Mouse (Mus musculus) E14TG2a.4 (cell line): ENCODE measurements at regions not wholly inside any gene's neighbourhood (a gene's known extent, or its start where the extent isn't known, plus 50 kb on each side); places are given as distances from the start of the nearest gene placed in this dataset.
"Not testable (repeated sequence)": the region's sequence is repeated elsewhere in the genome, so short reads cannot be mapped to it uniquely, and the experiment has no call there.

Experiments used
- H3K27me3 ChIP-seq: 2 replicates; pipeline ENCODE4 v1.6.1; 2014; ENCODE audit warnings: low read length, control low read depth; ENCODE audit not compliant: insufficient read depth
- H3K36me3 ChIP-seq: 2 replicates; pipeline ENCODE4 v1.6.1; 2014; ENCODE audit warnings: low read length, control low read depth; ENCODE audit not compliant: insufficient read depth
- H3K4me1 ChIP-seq: replicated peaks from 2 replicates; pipeline ENCODE4 v1.6.1; 2014; ENCODE audit warnings: low read depth, low read length, control low read depth
- H3K4me3 ChIP-seq: replicated peaks from 2 replicates; pipeline ENCODE4 v1.5.1; 2014; ENCODE audit warnings: mild to moderate bottlenecking, low read length
- H3K9me3 ChIP-seq: 2 replicates; pipeline ENCODE4 v1.6.1; 2014; ENCODE audit warnings: low read length, control low read depth
- CTCF ChIP-seq: conservative IDR thresholded peaks from 2 replicates; pipeline ENCODE4 v1.5.1; 2014; ENCODE audit warnings: low read length
- NANOG ChIP-seq: IDR thresholded peaks from 2 replicates; pipeline ENCODE4 v1.6.1; 2014; ENCODE audit warnings: borderline replicate concordance, low read length, mixed read lengths
- POU5F1 ChIP-seq: IDR thresholded peaks from 2 replicates; pipeline ENCODE4 v1.6.1; 2014; ENCODE audit warnings: low read length, borderline replicate concordance

GRCm38 (mm10) chr5:28771796-28772195, 304.7 kb upstream of the Shh start:
- no peak for TF ChIP-seq POU5F1
- no peak for TF ChIP-seq NANOG
- Histone ChIP-seq H3K36me3 (no peaks in the 10 kb centered on the region), H3K27me3 (no peaks in the 10 kb centered on the region), H3K4me1 (no peaks in the 10 kb centered on the region), H3K4me3 (no peak overlapping the region), H3K9me3 (no peaks in the 10 kb centered on the region)

DNA sequence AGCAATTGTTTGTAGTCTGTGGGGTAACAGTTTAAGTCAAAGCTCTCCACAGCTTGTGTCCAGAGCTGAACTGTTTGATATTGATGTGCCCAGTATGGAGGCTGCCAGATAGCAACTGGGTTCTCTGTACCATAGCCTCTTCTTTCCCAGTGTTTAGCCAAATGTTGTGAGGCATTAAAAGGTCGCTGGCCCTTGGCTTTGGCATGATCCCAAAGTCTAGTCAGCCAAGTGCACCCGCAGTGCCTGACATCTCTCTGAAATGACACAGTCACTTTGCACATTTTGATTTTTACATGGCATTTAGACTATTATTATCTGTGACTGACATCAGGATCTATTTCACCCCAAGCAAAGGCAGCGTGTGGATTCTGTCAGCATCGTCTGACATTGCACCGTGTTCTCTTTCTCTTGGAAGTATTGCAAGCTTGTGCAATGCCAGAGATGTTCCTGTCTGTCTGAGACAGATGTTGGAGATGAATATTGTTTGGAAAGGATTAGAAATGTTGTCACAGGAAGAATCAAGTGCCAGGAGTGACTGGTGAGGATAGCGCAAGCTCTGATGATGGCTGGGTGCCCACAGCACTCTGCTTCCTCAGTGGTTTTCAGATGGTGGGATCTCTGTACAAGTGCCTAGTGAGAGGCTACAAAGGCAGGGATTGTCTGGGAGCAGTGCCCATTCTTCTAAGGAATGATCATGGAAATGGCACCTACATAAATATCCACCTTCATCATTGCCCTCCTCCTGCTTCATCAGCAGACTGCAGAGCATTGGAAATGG, 289.3 kb upstream of the Shh start:
- TF ChIP-seq NANOG (no peak), CTCF (no peak), POU5F1 (no peak)
- Histone ChIP-seq H3K36me3 (no peaks in the 10 kb centered on the region), H3K4me3 (no peak overlapping the region), H3K4me1 (0 out of 2 replicates have a peak, but pooled peaks cover 2% of the 10 kb centered on the region), H3K27me3 (peaks cover 7% of the 10 kb centered on the region; the same call in 1 of the 2 replicates), H3K9me3 (peaks cover 16% of the 10 kb centered on the region)

DNA sequence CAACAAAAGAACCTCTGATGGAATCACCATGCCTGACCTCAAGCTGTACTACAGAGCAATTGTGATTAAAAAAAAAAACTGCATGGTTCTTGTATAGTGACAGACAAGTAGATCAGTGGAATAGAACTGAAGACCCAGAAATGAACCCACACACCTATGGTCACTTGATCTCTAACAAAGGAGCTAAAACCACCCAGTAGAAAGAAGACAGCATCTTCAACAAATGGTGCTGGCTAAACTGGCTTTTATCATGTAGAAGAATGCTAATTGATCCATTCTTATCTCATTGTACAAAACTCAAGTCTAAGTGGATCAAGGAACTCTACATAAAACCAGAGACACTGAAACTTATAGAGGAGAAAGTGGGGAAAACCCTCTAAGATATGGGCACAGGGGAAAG, 284.8 kb upstream of the Shh start:
- not testable (repeated sequence) for H3K4me3 ChIP-seq, H3K9me3 ChIP-seq
- TF ChIP-seq NANOG: peak; percentile 47; the same call in 1 of the 2 replicates

GRCm38 (mm10) chr5:28734768-28735167, 267.7 kb upstream of the Shh start:
- no peak overlapping the region for H3K4me3 ChIP-seq
- no peaks in the 10 kb centered on the region for H3K36me3 ChIP-seq
- TF ChIP-seq POU5F1: no peak
- H3K9me3 ChIP-seq: no peaks in the 10 kb centered on the region
- H3K27me3 ChIP-seq: no peaks in the 10 kb centered on the region
- H3K4me1 ChIP-seq: no peaks in the 10 kb centered on the region

More for the DNA sequence above, 284.8 kb upstream of the Shh start:
- H3K36me3 ChIP-seq, H3K27me3 ChIP-seq, H3K4me1 ChIP-seq: not testable (repeated sequence)

- H3K4me1 ChIP-seq: no peaks in the 10 kb centered on the region
- no peaks in the 10 kb centered on the region for H3K9me3 ChIP-seq
- TF ChIP-seq POU5F1 (no peak), CTCF (no peak), NANOG (no peak)
- H3K4me3 ChIP-seq: no peak overlapping the region
- no peaks in the 10 kb centered on the region for H3K36me3 ChIP-seq
- no peaks in the 10 kb centered on the region for H3K27me3 ChIP-seq
Measured at GRCm38 (mm10) chr5:28722067-28722466, 255.0 kb upstream of the Shh start.

DNA sequence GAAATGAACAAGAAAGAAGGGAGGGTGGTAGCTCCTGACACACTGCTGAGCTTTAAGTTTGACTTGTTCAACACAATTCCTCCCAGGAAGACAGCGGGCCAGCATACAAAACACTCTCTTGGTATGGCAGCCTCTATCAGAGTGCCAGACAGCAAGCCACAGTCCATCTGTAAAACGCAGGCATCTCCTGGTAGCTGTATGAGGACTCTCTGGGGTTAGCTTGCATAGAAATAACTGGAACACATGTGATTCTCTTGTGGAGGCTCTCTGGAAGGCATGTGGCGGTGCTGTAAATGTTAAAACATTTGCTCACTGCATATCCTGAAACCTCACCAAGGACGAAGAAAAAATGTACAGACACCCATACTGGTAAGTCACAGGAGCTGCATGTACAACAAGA, 247.9 kb upstream of the Shh start:
- no peak overlapping the region for H3K4me3 ChIP-seq
- TF ChIP-seq NANOG: no peak
- no peak for TF ChIP-seq POU5F1
- TF ChIP-seq CTCF: no peak
- H3K9me3 ChIP-seq: no peaks in the 10 kb centered on the region
- H3K36me3 ChIP-seq: no peaks in the 10 kb centered on the region
- H3K27me3 ChIP-seq: no peaks in the 10 kb centered on the region
- no peaks in the 10 kb centered on the region for H3K4me1 ChIP-seq

- no peak overlapping the region for H3K4me3 ChIP-seq
- no peaks in the 10 kb centered on the region for H3K27me3 ChIP-seq
Measured at GRCm38 (mm10) chr5:28710517-28710916, 243.5 kb upstream of the Shh start.

GRCm38 (mm10) chr5:28709626-28710025, 242.6 kb upstream of the Shh start:
- no peak for TF ChIP-seq POU5F1
- no peak for TF ChIP-seq CTCF
- no peak for TF ChIP-seq NANOG
- Histone ChIP-seq H3K36me3 (no peaks in the 10 kb centered on the region), H3K9me3 (no peaks in the 10 kb centered on the region), H3K4me1 (no peaks in the 10 kb centered on the region), H3K27me3 (no peaks in the 10 kb centered on the region), H3K4me3 (no peak overlapping the region)

More at GRCm38 (mm10) chr5:28710517-28710916, 243.5 kb upstream of the Shh start:
- Histone ChIP-seq H3K9me3 (no peaks in the 10 kb centered on the region), H3K36me3 (no peaks in the 10 kb centered on the region), H3K4me1 (no peaks in the 10 kb centered on the region)
- TF ChIP-seq NANOG (no peak), CTCF (no peak), POU5F1 (no peak)

- no peaks in the 10 kb centered on the region for H3K4me1 ChIP-seq
- no peaks in the 10 kb centered on the region for H3K36me3 ChIP-seq
- H3K9me3 ChIP-seq: no peaks in the 10 kb centered on the region
- H3K4me3 ChIP-seq: no peak overlapping the region
- TF ChIP-seq CTCF: no peak
- no peak for TF ChIP-seq NANOG
- no peak for TF ChIP-seq POU5F1
- H3K27me3 ChIP-seq: no peaks in the 10 kb centered on the region
Measured at GRCm38 (mm10) chr5:28704359-28704758, 237.3 kb upstream of the Shh start.
